ENCODE assay signal across 30 mouse cellular contexts in genomic region chr2:142580449-142580848, GRCm38 (mm10).
"Had no signal": no experiment of that assay in that cellular context is flagged by ENCODE, and none has a peak within 500 bp of the region (broad histone marks: within the 10 kb centered on the region; RNA-seq: fewer than 3 reads in every experiment).

No protein-coding gene starts in this region.

- DNase-seq: layer of hippocampus, postnatal 36 days; left cerebral cortex, postnatal 4 days; liver; liver, embryonic 13.5 days; liver, postnatal 0 days; lung, adult 18-20 months; lung, adult 2 months; lung, embryonic 14.5 days; lung, postnatal 10 days; lung, postnatal 14 days; lung, postnatal 36 days; lung, postnatal 4 days had no signal

- H3K4me2 ChIP-seq: limb, embryonic 12.5 days; limb, embryonic 13.5 days; limb, embryonic 15.5 days; liver, embryonic 11.5 days; liver, embryonic 12.5 days; liver, embryonic 13.5 days; liver, embryonic 15.5 days; lung, embryonic 14.5 days; lung, embryonic 15.5 days; midbrain, embryonic 13.5 days; neural tube, embryonic 12.5 days; neural tube, embryonic 13.5 days had no signal

- H3K27me3 ChIP-seq: limb, embryonic 12.5 days; limb, embryonic 13.5 days; limb, embryonic 15.5 days; liver, embryonic 12.5 days; liver, embryonic 13.5 days; liver, embryonic 15.5 days; lung, embryonic 15.5 days; megakaryocyte, embryonic 14.5 days; neural tube, embryonic 12.5 days; neural tube, embryonic 13.5 days had no signal

- H3K4me3 ChIP-seq: left cerebral cortex, adult 2 months; limb, embryonic 10.5 days; limb, embryonic 12.5 days; limb, embryonic 13.5 days; limb, embryonic 15.5 days; liver, embryonic 12.5 days; liver, embryonic 13.5 days; liver, embryonic 15.5 days; lung, embryonic 15.5 days; megakaryocyte, embryonic 14.5 days; midbrain, embryonic 13.5 days; myocyte; neural tube, embryonic 12.5 days; neural tube, embryonic 13.5 days had no signal

- H3K36me3 ChIP-seq: limb, embryonic 10.5 days; limb, embryonic 12.5 days; limb, embryonic 13.5 days; limb, embryonic 15.5 days; liver, embryonic 12.5 days; liver, embryonic 13.5 days; liver, embryonic 15.5 days; lung, embryonic 15.5 days; midbrain, embryonic 13.5 days; neural tube, embryonic 12.5 days; neural tube, embryonic 13.5 days had no signal

- H3K27ac ChIP-seq: left cerebral cortex, adult 2 months; limb, embryonic 10.5 days; limb, embryonic 12.5 days; limb, embryonic 13.5 days; limb, embryonic 15.5 days; liver, embryonic 12.5 days; liver, embryonic 13.5 days; liver, embryonic 14.5 days; liver, embryonic 15.5 days; lung, embryonic 15.5 days; macrophage; midbrain, embryonic 13.5 days; neural tube, embryonic 12.5 days; neural tube, embryonic 13.5 days had no signal

- ATAC-seq: liver, embryonic 12.5 days; liver, postnatal 0 days; lung, postnatal 0 days; midbrain, embryonic 13.5 days; midbrain, embryonic 16.5 days had no signal

- H3K9me3 ChIP-seq: limb, embryonic 10.5 days; limb, embryonic 12.5 days; limb, embryonic 13.5 days; limb, embryonic 15.5 days; liver, embryonic 12.5 days; liver, embryonic 13.5 days; liver, embryonic 15.5 days; lung, embryonic 15.5 days; megakaryocyte, embryonic 14.5 days; midbrain, embryonic 13.5 days; neural tube, embryonic 12.5 days; neural tube, embryonic 13.5 days had no signal

- H3K4me1 ChIP-seq: limb, embryonic 10.5 days; limb, embryonic 12.5 days; limb, embryonic 13.5 days; limb, embryonic 15.5 days; liver, embryonic 12.5 days; liver, embryonic 13.5 days; liver, embryonic 15.5 days; lung, embryonic 15.5 days; megakaryocyte, embryonic 14.5 days; midbrain, embryonic 13.5 days; neural tube, embryonic 12.5 days; neural tube, embryonic 13.5 days had no signal

- H3K9ac ChIP-seq: limb, embryonic 12.5 days; limb, embryonic 13.5 days; limb, embryonic 15.5 days; liver, embryonic 12.5 days; liver, embryonic 13.5 days; liver, embryonic 14.5 days; liver, embryonic 15.5 days; liver, postnatal 0 days; lung, embryonic 14.5 days; lung, embryonic 15.5 days; midbrain, embryonic 13.5 days; neural tube, embryonic 12.5 days; neural tube, embryonic 13.5 days had no signal
